Mouse (Mus musculus) lung, embryonic 15.5 days (tissue): ENCODE data around the gene 4930430A15Rik. TPM values are rescaled to one million over a fixed set of nuclear protein-coding genes. Genes with fewer than 3 reads are reported as not detected.

ENCODE experiments used
- ATAC-seq: fragments of 200-750 bp; cut with Nextera tagmentation; 2 replicates; pipeline ENCODE4 v1.8.0; 2017; ENCODE audit warnings: moderate number of reproducible peaks, borderline replicate concordance; ENCODE audit not compliant: low FRiP score, low TSS enrichment; ENCODE audit errors: extremely low read depth
- H3K27ac ChIP-seq: fragments of 300-500 bp; sonication (generic); 2 replicates; pipeline ENCODE4 v1.5.1; 2015; ENCODE audit warnings: moderate library complexity, mild to moderate bottlenecking, inconsistent platforms
- H3K27me3 ChIP-seq: fragments of 300-500 bp; sonication (generic); 2 replicates; pipeline ENCODE4 v1.6.1; 2015; ENCODE audit warnings: inconsistent platforms
- H3K36me3 ChIP-seq: fragments of 300-500 bp; sonication (generic); 2 replicates; pipeline ENCODE4 v1.6.1; 2015; ENCODE audit warnings: inconsistent platforms
- H3K4me1 ChIP-seq: fragments of 300-500 bp; sonication (generic); 2 replicates; pipeline ENCODE4 v1.6.1; 2015; ENCODE audit warnings: inconsistent platforms
- H3K4me2 ChIP-seq: fragments of 300-500 bp; sonication (generic); 2 replicates; pipeline ENCODE4 v1.6.1; 2015; ENCODE audit warnings: inconsistent platforms, mild to moderate bottlenecking, moderate library complexity
- H3K4me3 ChIP-seq: fragments of 300-500 bp; sonication (generic); 2 replicates; pipeline ENCODE4 v1.5.1; 2015; ENCODE audit warnings: mild to moderate bottlenecking, inconsistent platforms
- H3K9ac ChIP-seq: fragments of 300-500 bp; sonication (generic); 2 replicates; pipeline ENCODE4 v1.6.1; 2015; ENCODE audit warnings: inconsistent platforms
- H3K9me3 ChIP-seq: fragments of 300-500 bp; sonication (generic); 2 replicates; pipeline ENCODE4 v1.6.1; 2016; ENCODE audit warnings: inconsistent platforms
- WGBS: fragments of 180-500 bp; shearing (Covaris S2); methylation state at CpG from one replicate; pipeline ENCODE4 v1.1.7; 2015; 5-methylcytosine and 5-hydroxymethylcytosine counted together
- polyA plus RNA-seq: library from polyadenylated mRNA; unstranded; fragments of >200 nt; fragmentation: Nextera tagmentation; extraction: Ambion mirVana; gene quantifications from 2 replicates; pipeline ENCODE4 v1.2.1, GENCODE M21; 2015

Gene 4930430A15Rik
- polyA plus RNA-seq: not detected in 2 replicates

DNA sequence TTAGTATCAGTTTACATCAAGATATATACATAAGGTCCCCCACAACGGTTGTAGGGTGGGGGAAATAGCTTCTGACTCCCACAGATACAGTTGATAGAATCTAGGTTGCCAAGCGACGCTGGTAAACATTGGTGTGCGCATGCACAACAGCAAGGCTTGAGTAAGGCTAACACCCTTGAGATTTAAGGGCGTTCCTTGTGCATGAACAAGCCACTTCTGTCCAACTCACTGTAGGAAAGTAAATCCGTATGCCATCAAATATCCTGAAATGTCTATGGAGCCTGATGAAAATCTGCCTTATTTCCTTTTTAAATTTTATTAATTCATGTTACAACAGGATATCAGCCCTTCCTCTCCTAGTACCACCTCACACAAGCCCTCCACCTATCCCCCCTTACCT is at the start of gene 4930430A15Rik:
Gene 4930430A15Rik, minus strand, starts transcription at position 101 of the 400 bp plus-strand sequence.
- ATAC-seq: no peak
- Histone ChIP-seq H3K27me3 (no peaks in the 10 kb centered on the region), H3K27ac (no peak within 1 kb of the TSS), H3K4me3 (no peak within 1 kb of the TSS), H3K4me2 (no peak within 1 kb of the TSS), H3K36me3 (no peaks in the 10 kb centered on the region), H3K9me3 (no peaks in the 10 kb centered on the region), H3K9ac (no peak within 1 kb of the TSS), H3K4me1 (no peaks in the 10 kb centered on the region)
- 73% methylated on average over 6 of the region's 6 CpGs for WGBS

DNA sequence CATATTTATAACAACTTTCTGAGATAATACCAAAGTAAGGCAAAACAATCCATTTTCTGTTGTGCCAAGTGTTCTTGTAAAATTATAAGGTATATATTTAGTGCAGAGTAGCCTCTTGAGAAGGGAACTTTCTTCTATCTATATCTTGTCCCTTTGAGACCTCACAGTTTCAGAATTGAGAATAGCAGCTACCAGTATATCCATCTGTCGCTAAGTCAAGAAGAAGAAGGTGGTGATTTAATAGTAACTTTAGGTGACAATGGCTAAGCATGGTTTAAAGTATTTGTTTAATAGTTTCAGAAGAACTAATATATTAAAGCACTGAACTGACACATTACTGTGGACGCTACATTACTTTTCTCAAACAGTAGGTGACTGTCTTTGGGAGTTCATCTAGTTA is 44.6 kb upstream of the 4930430A15Rik start, which contains the start of gene Olfr1277:
Gene Olfr1277, minus strand, starts transcription at position 101 of the 400 bp plus-strand sequence.
- H3K4me2 ChIP-seq: no peak within 1 kb of the TSS
- no peaks in the 10 kb centered on the region for H3K4me1 ChIP-seq
- H3K27ac ChIP-seq: no peak within 1 kb of the TSS
- H3K9ac ChIP-seq: no peak within 1 kb of the TSS
- no peaks in the 10 kb centered on the region for H3K36me3 ChIP-seq
- no peaks in the 10 kb centered on the region for H3K9me3 ChIP-seq
- WGBS: 76% methylated on average over 2 of the region's 2 CpGs
- no peaks in the 10 kb centered on the region for H3K27me3 ChIP-seq
- H3K4me3 ChIP-seq: no peak within 1 kb of the TSS
- no peak for ATAC-seq

DNA sequence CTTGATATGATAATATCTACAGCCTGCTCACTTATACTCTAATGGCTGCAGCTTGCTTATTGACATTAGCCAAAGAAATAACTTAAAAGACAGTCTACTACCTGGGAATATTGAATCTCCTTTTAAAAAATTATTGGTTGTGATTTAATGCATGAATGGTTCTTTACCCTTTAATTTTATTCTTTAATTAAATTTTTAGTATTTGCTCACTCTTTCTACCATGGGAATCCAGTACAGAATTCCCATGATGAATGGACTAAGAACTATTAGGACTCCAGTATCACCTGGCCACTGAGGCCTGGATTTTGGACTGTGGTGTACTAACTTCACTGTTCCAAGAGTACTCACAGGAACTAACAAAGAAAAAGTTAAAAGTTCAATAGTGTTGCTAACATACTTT is 24.8 kb upstream of the 4930430A15Rik start, which contains the start of gene Olfr1276:
Gene Olfr1276, plus strand, starts transcription at position 301 of the 400 bp plus-strand sequence.
- no peaks in the 10 kb centered on the region for H3K9me3 ChIP-seq
- no peak within 1 kb of the TSS for H3K9ac ChIP-seq
- H3K4me2 ChIP-seq: no peak within 1 kb of the TSS
- H3K4me3 ChIP-seq: no peak within 1 kb of the TSS
- H3K36me3 ChIP-seq: no peaks in the 10 kb centered on the region
- no peak for ATAC-seq
- H3K4me1 ChIP-seq: no peaks in the 10 kb centered on the region
- no peak within 1 kb of the TSS for H3K27ac ChIP-seq
- no peaks in the 10 kb centered on the region for H3K27me3 ChIP-seq

DNA sequence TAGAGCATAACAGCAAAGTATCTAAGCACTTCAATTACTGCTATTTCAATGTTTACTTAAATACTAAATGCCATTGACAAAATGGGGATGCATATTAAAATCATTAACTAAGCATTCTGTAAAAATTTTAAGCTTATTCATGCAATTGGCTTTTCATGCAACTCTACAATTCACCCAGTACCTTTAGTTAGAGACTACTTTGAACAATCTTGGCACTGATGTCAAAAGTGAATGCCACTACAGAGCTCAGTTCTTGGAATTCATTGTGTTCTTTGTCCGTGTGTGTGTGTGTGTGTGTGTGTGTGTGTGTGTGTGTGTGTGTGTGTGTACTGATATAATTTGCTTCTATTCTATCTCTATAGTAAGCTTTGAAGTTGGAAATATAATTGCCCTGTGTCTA is 5.8 kb upstream of the 4930430A15Rik start, which contains the start of gene Olfr1275:
Gene Olfr1275, minus strand, starts transcription at position 101 of the 400 bp plus-strand sequence.
- Histone ChIP-seq H3K9ac (no peak within 1 kb of the TSS), H3K36me3 (no peaks in the 10 kb centered on the region), H3K27me3 (no peaks in the 10 kb centered on the region), H3K27ac (no peak within 1 kb of the TSS), H3K4me2 (no peak within 1 kb of the TSS), H3K4me1 (no peaks in the 10 kb centered on the region), H3K9me3 (no peaks in the 10 kb centered on the region), H3K4me3 (no peak within 1 kb of the TSS)
- no peak for ATAC-seq
- WGBS: 80% methylated on average over 1 of the region's 1 CpGs

DNA sequence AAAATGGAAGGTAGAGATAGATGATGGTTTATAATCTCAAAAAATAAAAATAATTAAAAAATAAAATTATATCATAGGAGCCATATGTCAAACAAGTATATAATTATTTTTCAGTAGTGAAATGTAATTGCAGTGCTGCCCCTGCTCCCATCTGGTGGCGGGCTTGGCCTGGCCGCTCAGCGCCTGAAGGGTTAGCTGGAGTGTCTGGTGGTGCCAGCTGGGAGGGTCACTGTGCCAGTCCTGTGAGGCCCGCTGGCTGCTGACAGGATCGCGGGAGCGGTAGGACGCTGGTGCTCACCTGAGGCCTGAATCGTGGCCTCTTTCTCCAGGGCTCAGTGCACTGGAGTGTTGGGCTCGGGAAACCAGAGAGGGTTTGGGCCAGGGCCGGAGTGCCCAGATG is 47.3 kb downstream of the 4930430A15Rik start:
- no peak overlapping the region for H3K9ac ChIP-seq
- H3K4me1 ChIP-seq: no peaks in the 10 kb centered on the region
- no peak overlapping the region for H3K4me2 ChIP-seq
- no peak for ATAC-seq
- no peaks in the 10 kb centered on the region for H3K27me3 ChIP-seq
- no peak overlapping the region for H3K27ac ChIP-seq
- 90% methylated on average over 11 of the region's 11 CpGs for WGBS
- no peaks in the 10 kb centered on the region for H3K36me3 ChIP-seq
- H3K4me3 ChIP-seq: no peak overlapping the region
- H3K9me3 ChIP-seq: no peaks in the 10 kb centered on the region

DNA sequence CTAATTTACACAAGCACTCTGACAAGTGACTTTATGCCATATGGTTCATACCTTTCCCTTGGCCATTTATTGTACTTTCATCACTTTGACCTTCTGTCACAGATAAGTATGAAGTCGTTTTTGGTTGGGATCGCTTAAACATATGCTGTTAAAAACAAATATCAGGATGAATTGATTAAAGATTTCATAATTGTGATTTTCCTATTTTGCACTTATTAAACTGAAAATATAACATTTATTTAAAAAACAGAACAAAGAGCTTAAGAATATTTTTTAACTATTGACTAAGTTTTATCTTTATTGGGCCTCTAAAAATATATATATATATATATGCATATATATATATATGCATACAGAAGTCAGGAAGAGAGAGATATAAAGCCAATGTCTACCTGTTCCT is 76.6 kb downstream of the 4930430A15Rik start, which contains the start of gene Gm15130:
Gene Gm15130, minus strand, starts transcription at position 101 of the 400 bp plus-strand sequence.
- H3K27me3 ChIP-seq: no peaks in the 10 kb centered on the region
- H3K4me3 ChIP-seq: no peak within 1 kb of the TSS
- no peak within 1 kb of the TSS for H3K27ac ChIP-seq
- WGBS: 60% methylated on average over 2 of the region's 2 CpGs
- no peak for ATAC-seq
- no peaks in the 10 kb centered on the region for H3K36me3 ChIP-seq
- H3K4me2 ChIP-seq: no peak within 1 kb of the TSS
- no peaks in the 10 kb centered on the region for H3K9me3 ChIP-seq
- no peaks in the 10 kb centered on the region for H3K4me1 ChIP-seq
- no peak within 1 kb of the TSS for H3K9ac ChIP-seq

DNA sequence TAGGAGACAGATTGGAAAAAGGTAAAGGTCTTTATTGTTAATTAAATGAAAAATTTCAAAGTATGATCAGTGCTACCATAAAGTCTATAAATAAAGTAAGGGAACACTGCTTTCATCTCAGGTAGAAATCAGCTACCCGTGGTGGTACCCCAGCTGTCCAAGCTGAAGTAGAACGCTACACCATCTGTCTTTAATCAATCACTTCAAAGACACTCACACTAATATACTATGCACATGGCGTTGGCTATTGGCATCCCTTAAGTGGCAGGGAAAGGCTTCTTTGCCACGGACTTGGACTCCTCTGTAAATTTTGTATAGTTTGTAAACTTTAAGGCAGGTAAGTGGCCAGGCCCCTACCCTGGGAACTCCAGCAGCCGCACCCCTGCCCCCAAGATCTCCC is 93.7 kb downstream of the 4930430A15Rik start:
- Histone ChIP-seq H3K4me3 (no peak overlapping the region), H3K9ac (no peak overlapping the region), H3K27ac (no peak overlapping the region), H3K36me3 (no peaks in the 10 kb centered on the region), H3K4me1 (no peaks in the 10 kb centered on the region), H3K4me2 (no peak overlapping the region), H3K27me3 (no peaks in the 10 kb centered on the region), H3K9me3 (no peaks in the 10 kb centered on the region)
- no peak for ATAC-seq
- WGBS: 45% methylated on average over 5 of the region's 5 CpGs

Other genes with a start within 250 kb of the 4930430A15Rik start
- gene Gm13941, start 123.6 kb downstream of the 4930430A15Rik start, polyA plus RNA-seq: not detected in 2 replicates
- gene Gm15130, start 76.7 kb downstream of the 4930430A15Rik start, polyA plus RNA-seq: not detected in 2 replicates
- gene Olfr1275, start 5.7 kb upstream of the 4930430A15Rik start, polyA plus RNA-seq: not detected in 2 replicates
- not detected in 2 replicates for gene Olfr1276, start 24.9 kb upstream of the 4930430A15Rik start, polyA plus RNA-seq
- gene Olfr1277, start 44.5 kb upstream of the 4930430A15Rik start, polyA plus RNA-seq: not detected in 2 replicates
- gene Olfr1278, start 60.5 kb upstream of the 4930430A15Rik start, polyA plus RNA-seq: not detected in 2 replicates
- not detected in 2 replicates for gene Olfr1279, start 71.0 kb upstream of the 4930430A15Rik start, polyA plus RNA-seq
- not detected in 2 replicates for gene Olfr1280, start 84.4 kb upstream of the 4930430A15Rik start, polyA plus RNA-seq
- not detected in 2 replicates for gene Olfr1281, start 96.9 kb upstream of the 4930430A15Rik start, polyA plus RNA-seq
- not detected in 2 replicates for gene Olfr1282, start 106.5 kb upstream of the 4930430A15Rik start, polyA plus RNA-seq
- not detected in 2 replicates for gene Olfr1283, start 137.2 kb upstream of the 4930430A15Rik start, polyA plus RNA-seq
- not detected in 2 replicates for gene Olfr1284, start 145.9 kb upstream of the 4930430A15Rik start, polyA plus RNA-seq
- gene Olfr1286, start 193.5 kb upstream of the 4930430A15Rik start, polyA plus RNA-seq: not detected in 2 replicates
- not detected in 2 replicates for gene Olfr1287, start 219.5 kb upstream of the 4930430A15Rik start, polyA plus RNA-seq
- gene Olfr1288, start 244.5 kb upstream of the 4930430A15Rik start, polyA plus RNA-seq: not detected in 2 replicates